Mouse (Mus musculus) left cerebral cortex, postnatal 10 days (tissue): ENCODE data around the gene Vps52. TPM values are rescaled to one million over a fixed set of nuclear protein-coding genes. Genes with fewer than 3 reads are reported as not detected.

ENCODE experiments used
- DNase-seq, 2 experiments: peaks; one replicate each; pipeline ENCODE4 v3.0.0; 2021 to 2022; ENCODE audit warnings: low spot score in 2 of 2, mixed read lengths in 1 of 2; ENCODE audit errors: extremely low spot score in 1 of 2
- intact Hi-C: fragments of 180-260 bp; cut with DNase I; formaldehyde crosslinking; loops from one replicate; pipeline ENCODE4 v1.15.1; 2025
- total RNA-seq, 2 experiments: library from RNA; stranded (reverse); gene quantifications; 2 replicates each; pipeline ENCODE4 v1.2.3; 2021

Gene Vps52
- 10 to 100 TPM; 71.3 to 77.5 TPM for total RNA-seq

DNA sequence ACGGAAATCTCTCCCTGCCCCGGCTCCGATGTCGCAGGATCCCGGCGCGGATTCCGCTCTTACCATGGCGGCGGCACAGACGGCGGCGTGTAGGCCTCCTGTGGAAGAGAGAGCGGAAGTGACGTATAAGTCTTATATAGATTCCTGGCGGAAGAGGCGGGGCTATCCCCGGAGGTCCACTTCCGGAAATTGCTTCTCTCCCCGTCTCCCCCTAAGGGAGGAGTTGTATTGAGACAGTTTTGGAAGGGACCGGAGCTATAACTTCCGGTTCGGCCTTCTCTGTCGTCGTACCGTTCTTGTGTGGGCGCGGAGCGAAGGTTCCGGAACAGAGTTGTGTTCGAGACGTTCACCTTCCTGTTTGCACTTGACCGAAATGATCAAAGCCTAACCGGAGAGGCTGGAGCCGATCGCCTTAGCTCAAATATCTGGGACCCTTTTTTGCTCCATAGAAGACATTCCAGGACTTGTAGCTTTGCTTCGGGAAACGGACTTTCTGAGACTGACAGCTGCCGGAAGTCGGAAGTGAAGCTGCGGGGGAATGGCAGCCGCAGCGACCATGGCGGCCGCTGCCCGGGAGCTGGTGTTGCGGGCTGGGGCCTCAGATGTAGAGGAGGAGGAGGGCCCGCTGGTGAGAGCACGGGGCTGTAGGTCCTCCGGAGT is at the start of gene Vps52, which contains the start of gene Rps18:
TSS of gene Vps52 (plus strand) at position 258 of the 660 bp plus-strand sequence.
TSS of gene Rps18 (minus strand) at position 447 of the 660 bp plus-strand sequence.
- peak; percentile 95 to 98 for DNase-seq
- intact Hi-C loops = no loop called here

DNA sequence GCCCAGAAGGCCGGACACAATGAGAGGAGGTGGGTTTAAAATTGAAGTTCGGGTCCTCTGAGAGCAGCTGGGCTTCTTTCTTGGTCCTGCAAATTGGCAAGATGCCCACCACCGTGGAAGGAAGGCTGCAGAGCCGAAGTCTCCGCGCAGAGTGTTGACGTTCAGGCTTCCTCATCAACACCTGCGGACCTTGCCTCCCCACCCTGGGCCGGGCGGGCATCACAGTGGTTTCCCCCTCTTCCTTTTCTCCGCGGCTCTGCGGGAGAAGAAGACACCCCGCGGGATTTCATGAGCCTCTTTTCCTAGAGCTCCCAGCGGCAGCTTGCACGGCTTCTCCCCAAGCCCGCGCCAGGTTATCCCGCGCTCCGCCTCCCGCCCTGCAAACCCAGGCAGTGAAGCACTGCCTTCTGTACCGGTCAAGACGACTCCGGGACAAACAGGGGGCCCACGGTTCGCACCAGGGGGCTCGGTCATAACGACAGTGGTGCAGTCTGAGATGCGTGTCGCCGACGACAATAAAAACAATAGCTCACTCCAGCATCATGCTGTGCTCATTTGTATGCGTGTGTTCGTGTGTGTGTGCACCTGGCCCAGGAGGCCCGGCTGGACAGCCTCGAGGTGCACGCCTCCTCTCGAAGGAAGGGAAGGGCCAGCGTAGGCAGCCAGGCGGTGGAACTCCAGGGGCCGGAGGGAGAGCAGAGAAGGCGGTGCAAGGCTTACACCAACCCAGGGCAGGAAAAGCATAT is 47.1 kb upstream of the Vps52 start:
- intact Hi-C loops = no loop called here
- DNase-seq = peak; percentile 56 to 86

DNA sequence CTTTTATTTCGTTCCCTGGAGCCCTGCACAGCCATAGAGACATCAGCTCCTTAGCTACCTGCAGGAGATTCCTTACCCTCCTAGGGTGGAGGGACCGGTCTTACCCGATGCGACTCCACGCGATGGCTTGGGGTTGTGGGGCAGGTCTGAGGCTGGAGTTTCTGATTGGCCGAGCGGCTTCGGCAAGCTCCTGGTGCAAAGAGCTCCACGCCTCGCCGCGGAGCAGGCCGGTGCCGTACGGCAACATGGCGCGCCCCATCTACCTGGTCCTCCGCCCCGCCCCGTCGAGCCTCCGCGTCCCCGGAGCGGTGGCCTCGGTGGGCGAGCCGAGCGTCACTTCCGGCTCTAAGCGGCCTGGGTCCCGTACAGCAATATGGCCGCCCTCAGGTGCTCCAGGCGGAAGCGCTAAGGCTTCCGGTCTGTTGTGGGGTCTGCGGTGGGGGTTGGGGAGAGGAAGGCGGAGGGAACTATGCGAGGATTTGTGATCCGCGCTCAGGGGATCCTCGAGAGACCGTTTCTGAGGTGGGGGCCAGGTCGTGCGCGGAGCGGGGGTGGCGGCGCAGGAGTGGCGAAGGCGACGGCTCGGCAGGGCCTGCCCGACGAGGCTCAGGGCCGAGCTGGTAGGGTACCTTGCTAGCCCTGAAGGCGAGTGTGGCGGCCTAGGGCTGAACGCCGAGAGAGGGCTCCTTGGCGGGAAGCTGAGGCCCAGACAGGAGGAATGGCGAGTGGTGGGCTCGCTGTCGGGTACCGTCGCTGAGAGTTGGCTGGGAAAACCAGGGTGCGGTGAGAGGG is 46.3 kb upstream of the Vps52 start, which contains the start of gene Daxx:
TSS of gene Daxx (plus strand) at position 338 of the 792 bp plus-strand sequence.
- intact Hi-C loops = no loop called here
- peak; percentile 97 to 99 for DNase-seq

DNA sequence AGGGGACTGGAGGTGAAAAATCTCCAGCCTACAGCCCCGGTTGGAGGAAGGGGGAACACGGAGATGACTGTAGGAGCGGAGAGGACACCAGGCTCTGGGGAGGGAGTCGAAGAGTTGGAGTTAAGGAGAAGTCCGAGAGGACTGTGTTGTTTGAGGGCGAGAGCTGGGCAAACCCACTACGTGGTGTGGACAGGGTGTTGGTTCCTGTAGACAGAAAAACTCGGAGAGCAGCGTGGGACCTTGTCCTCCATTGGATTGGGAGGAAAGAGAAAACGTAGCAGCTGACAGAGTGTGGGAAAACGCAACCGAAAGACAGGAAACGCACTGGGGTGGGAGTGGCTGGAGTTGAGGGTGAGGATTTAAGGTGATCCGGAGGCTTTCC is 45.8 kb upstream of the Vps52 start:
- DNase-seq = peak in 1 of 2 experiments; percentile 56
- intact Hi-C loops = no loop called here

DNA sequence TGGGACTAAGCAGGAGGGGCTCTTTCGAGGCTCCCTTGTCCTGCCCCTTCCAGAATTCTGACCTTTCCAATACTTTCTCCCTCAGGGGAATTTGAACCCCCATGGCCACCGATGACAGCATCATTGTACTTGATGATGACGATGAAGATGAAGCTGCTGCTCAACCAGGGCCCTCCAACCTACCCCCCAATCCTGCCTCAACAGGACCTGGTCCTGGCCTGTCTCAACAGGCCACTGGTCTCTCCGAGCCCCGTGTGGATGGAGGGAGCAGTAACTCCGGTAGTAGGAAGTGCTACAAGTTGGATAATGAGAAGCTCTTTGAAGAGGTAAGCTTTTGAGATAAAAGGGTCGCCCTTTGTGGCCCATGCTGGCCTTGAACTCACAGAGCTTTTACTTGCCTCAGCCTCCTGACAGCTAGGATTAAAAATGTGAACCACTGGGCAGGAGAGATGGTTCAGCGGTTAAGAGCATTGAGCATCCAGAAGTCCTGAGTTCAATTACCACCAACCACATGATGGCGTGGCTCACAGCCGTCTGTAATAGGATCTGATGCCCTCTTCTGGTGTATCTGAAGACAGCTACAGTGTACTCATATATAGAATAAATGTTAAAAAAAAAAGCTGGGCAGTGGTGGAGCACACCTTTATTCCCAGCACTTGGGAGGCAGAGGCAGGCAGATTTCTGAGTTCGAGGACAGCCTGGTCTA is 45.1 kb upstream of the Vps52 start:
- intact Hi-C loops = no loop called here
- no peak for DNase-seq

DNA sequence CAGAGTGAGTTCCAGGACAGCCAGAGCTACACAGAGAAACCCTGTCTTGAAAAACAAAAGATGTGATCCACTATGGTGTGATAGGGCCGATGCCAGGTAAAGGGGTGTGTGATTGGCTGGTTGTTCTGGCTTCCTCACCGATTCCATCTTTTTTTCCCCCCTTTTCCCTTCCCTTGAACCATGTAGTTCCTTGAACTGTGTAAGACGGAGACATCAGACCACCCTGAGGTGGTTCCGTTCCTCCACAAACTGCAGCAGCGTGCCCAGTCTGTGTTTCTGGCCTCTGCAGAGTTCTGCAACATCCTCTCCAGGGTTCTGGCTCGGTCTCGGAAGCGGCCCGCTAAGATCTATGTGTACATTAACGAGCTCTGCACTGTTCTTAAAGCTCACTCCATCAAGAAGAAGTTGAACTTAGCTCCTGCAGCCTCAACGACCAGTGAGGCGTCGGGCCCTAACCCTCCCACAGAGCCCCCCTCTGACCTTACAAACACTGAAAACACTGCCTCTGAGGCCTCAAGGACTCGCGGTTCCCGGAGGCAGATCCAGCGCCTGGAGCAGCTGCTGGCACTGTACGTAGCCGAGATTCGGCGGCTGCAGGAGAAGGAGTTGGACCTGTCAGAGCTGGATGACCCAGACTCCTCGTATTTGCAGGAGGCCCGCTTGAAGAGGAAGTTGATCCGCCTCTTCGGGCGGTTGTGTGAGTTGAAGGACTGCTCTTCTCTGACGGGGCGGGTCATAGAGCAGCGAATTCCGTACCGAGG is 44.4 kb upstream of the Vps52 start:
- peak in 1 of 2 experiments; percentile 32 for DNase-seq

DNA sequence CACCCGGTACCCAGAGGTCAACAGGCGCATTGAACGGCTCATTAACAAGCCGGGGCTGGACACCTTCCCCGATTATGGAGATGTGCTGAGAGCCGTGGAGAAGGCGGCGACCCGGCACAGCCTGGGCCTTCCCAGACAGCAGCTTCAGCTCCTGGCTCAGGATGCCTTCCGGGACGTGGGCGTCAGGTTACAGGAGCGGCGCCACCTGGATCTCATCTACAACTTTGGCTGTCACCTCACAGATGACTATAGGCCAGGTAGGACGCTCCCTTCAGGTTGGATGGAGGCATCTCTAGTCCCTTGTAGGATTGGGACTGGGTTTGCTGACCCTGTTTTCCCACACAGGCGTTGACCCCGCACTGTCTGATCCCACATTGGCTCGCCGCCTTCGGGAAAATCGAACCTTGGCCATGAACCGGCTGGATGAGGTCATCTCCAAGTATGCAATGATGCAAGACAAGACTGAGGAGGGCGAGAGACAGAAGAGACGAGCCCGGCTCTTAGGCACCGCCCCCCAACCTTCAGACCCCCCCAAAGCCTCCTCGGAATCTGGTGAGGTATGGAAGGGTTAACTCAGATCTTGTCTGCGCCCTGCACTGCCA is 43.7 kb upstream of the Vps52 start:
- DNase-seq = peak in 1 of 2 experiments; percentile 45
- intact Hi-C loops = no loop called here

More for the DNA sequence above, 44.4 kb upstream of the Vps52 start:
- intact Hi-C loops = no loop called here

DNA sequence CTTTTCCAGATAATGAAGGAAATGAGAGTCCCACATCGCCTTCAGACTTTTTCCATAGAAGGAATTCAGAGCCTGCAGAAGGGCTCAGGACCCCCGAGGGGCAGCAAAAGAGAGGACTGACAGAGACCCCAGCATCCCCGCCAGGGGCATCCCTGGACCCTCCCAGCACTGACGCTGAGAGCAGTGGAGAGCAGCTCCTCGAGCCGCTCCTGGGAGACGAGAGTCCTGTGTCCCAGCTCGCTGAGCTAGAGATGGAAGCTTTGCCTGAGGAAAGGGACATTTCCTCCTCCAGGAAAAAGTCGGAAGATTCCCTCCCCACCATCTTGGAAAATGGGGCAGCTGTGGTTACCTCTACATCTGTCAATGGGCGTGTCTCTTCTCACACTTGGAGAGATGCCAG is 42.3 kb upstream of the Vps52 start:
- no peak for DNase-seq

DNA sequence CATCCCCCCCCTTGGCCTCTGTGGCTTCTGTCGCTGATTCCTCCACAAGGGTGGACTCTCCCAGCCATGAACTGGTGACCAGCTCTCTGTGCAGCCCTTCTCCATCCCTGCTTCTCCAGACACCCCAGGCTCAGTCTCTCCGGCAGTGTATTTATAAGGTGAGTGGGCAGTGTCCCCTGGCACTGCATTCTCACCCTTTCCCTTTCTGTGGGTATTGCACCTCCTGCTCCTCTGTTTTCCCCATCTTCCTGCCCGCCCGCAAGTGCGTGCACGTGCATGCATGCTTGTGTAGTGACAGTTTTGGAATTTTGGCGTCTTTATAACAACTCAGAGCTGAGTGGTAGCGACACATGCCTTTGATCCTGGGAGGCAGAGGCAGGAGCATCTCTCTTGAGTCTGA is 41.7 kb upstream of the Vps52 start:
- DNase-seq = no peak
- intact Hi-C loops = no loop called here

More for the DNA sequence above, 42.3 kb upstream of the Vps52 start:
- intact Hi-C loops = no loop called here

DNA sequence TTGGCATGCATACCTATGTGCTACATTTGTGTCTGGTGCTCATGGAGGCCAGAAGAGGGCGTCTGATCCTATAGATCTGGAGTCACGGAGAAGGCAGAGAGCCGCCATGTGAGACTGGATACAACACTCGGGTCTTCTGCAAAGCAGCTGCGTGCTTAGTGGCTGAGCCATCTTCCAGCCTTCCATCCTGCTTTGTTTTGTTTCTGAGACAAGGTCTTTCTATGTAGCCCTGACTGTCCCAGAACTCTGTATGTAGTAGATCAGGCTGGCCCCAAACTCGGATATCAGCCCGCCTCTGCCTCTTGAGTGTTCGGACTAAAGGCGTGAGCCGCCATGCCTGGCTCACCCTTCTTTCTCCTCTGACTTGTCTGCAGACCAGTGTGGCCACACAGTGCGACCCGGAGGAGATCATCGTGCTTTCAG is 40.6 kb upstream of the Vps52 start:
- intact Hi-C loops = no loop called here
- DNase-seq = no peak

DNA sequence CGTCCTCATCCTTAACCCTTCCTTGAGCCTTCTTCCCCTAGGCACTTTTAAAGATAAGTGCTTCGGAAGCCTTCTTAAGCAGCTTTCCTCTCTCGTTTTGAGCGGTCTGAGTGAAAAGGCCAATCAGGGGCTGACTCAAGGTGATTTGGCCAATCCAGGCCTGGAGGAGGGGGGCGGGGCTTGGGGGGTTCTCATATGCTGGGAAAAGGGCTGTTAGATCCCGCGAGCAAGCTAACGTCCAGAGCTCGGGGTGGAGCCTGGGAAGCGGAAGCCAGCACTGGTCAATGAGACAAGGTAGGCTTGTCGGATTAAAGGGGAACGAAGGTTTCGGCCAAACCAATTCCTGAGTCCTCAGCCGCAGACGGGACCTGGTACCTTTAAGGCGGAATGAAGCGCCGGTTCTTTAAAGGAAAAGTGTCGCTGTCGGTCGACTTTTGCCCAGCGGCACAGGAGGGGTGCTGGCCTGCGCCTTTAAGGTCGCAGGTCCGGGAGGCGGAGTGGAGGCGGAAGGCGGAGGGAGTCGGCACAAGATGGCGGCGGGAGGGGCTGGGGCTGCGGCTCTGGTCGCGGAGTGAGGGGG is 39.9 kb upstream of the Vps52 start, which contains the start of the genes Tapbp and Zbtb22:
TSS of gene Tapbp (plus strand) at position 229 of the 580 bp plus-strand sequence.
TSS of gene Zbtb22 (plus strand) at position 234 of the 580 bp plus-strand sequence.
- DNase-seq = peak; percentile 96 to 98
- intact Hi-C loops = no loop called here

DNA sequence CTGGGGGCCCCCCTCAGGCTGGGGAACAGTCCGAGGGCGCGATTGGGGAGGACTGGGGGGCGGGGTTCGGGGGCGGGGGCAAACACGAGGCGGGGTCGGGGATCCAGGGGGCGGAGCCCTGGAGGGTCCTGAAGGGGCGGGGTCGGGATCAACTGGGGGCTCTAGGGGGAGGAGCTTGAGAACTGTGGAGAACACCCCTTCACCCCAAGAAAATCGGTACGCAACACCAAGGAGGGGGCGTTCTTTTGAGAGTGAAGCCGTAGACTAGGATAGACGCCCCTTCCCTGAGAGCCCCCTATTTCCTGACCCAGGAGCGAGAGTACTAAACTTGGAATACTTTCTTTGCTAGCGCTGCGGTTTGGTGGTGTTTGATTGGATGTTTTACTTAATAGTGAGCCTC is 39.3 kb upstream of the Vps52 start:
- no peak for DNase-seq
- intact Hi-C loops = no loop called here

DNA sequence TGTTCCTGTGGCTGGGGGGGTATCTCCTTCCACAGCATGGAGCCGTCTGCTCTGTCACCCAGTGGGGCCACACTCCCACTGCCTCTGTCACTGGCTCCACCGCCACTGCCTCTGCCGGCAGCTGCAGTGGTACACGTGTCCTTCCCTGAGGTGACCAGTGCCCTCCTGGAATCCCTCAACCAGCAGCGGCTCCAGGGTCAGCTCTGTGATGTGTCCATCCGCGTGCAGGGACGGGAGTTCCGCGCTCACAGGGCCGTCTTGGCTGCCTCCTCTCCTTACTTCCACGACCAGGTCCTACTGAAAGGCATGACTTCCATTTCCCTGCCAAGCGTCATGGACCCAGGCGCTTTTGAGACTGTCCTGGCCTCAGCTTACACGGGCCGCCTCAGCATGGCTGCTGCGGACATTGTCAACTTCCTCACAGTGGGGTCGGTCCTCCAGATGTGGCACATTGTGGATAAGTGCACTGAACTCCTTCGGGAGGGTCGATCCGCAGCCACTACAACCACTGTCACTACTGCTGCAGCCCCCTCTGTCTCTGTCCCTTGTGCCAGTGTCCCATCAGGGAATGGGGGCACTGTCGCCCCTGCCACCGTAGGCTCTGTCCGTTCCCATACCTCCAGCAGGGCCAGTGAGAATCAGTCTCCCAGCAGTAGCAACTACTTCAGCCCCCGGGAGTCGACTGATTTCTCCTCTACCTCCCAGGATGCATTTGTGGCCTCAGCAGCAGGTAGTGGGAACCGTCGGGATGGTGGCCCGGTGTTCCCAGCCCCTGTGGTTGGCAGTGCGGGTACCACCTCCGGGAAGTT is 38.6 kb upstream of the Vps52 start:
- no peak for DNase-seq
- intact Hi-C loops = no loop called here

DNA sequence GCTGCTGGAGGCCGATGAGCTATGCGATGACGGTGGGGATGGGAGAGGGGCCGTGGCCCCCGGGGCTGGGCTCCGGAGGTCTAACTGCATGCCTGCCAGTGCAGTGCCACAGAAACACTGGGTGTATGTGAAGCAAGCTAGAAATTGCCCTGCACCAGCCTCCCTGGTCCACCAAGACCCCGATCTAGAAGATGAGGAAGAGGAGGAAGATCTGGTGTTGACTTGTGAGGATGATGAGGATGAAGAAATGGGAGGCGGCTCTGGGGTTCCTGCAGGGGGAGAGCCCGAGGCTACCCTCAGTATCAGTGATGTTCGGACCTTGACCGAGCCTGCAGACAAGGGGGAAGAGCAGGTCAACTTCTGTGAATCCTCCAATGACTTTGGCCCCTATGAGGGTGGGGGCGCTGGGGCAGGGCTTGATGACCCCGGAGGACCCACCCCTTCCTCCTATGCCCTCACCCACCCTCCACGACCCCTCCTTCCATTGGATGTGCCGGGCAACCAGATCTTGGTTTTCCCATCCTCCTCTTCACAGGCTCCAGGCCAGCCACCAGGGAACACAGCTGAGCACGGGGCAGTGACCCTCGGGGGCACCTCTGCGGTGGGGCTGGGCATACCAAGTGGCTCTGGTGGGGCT is 37.8 kb upstream of the Vps52 start:
- no peak for DNase-seq
- intact Hi-C loops = no loop called here

DNA sequence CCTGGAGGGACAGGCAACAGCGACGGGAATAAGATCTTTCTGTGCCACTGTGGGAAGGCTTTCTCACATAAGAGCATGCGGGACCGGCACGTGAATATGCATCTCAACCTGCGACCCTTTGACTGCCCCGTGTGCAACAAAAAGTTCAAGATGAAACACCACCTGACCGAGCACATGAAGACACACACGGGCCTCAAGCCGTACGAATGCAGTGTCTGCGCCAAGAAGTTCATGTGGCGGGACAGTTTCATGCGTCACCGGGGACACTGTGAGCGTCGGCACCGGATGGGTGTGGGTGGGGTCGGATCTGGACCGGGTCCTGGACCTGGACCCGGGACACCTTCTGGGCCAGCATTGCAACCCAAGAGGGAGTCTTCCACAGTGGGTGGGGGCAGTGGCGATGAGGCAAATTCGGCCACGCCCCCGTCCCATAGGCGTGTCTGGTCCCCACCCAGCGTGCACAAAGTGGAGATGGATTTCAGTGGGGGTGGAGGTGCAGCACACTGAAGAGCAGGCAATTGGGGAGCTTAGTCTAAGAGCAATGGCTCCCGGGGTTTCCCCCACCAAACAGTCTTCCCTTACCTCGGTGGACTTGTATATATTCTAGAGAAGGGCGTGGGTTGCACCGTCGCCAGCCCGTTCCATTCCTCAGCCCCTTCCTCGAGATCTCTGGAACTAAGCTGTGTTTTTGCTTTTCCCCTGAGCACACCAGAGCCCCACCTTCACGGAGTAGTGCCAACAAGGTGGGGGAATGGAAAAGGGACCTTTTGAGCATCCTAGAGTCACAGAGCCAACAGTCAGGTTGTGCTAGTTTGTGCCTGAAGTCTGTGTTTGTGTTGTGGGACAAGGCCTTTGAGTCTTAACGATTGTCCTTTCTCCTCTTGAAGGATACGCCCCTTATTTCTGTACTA is 37.1 kb upstream of the Vps52 start:
- intact Hi-C loops = no loop called here
- DNase-seq = no peak
